Mouse (Mus musculus) forebrain, embryonic 11.5 days (tissue): ENCODE measurements around the gene Krt80. TPM values are rescaled to one million over a fixed set of nuclear protein-coding genes. Genes with fewer than 3 reads are reported as not detected.

Source experiments
- ATAC-seq: fragments of 200-750 bp; cut with Nextera tagmentation; replicated peaks from 2 replicates; pipeline ENCODE4 v1.8.0; 2017; ENCODE audit warnings: moderate TSS enrichment; ENCODE audit not compliant: low FRiP score
- DNase-seq: peaks from one replicate; pipeline ENCODE4 v3.0.0-alpha.2; 2017; ENCODE audit warnings: low spot score
- H3K27ac ChIP-seq: fragments of 300-500 bp; sonication (generic); 2 replicates; pipeline ENCODE4 v1.5.1; 2014; ENCODE audit warnings: low read depth, low read length
- H3K27me3 ChIP-seq: fragments of 300-500 bp; sonication (generic); 2 replicates; pipeline ENCODE4 v1.6.1; 2014; ENCODE audit warnings: mild to moderate bottlenecking, low read length, mixed read lengths; ENCODE audit not compliant: control insufficient read depth, insufficient read depth
- H3K36me3 ChIP-seq: fragments of 300-500 bp; sonication (generic); 2 replicates; pipeline ENCODE4 v1.6.1; 2014; ENCODE audit warnings: mild to moderate bottlenecking, low read length, moderate library complexity, mixed read lengths; ENCODE audit not compliant: control insufficient read depth, insufficient read depth
- H3K4me1 ChIP-seq: fragments of 300-500 bp; sonication (generic); replicated peaks from 2 replicates; pipeline ENCODE4 v1.6.1; 2014; ENCODE audit warnings: low read length, mixed read lengths; ENCODE audit not compliant: control insufficient read depth, insufficient read depth
- H3K4me2 ChIP-seq: fragments of 300-500 bp; sonication (generic); 2 replicates; pipeline ENCODE4 v1.6.1; 2014; ENCODE audit warnings: low read depth, mild to moderate bottlenecking, low read length, moderate library complexity, mixed read lengths; ENCODE audit not compliant: severe bottlenecking
- H3K4me3 ChIP-seq: fragments of 300-500 bp; sonication (generic); 2 replicates; pipeline ENCODE4 v1.5.1; 2014; ENCODE audit warnings: low read depth, low read length
- H3K9ac ChIP-seq: fragments of 300-500 bp; sonication (generic); 2 replicates; pipeline ENCODE4 v1.6.1; 2014; ENCODE audit warnings: low read length
- H3K9me3 ChIP-seq: fragments of 300-500 bp; sonication (generic); 2 replicates; pipeline ENCODE4 v1.6.1; 2016; ENCODE audit warnings: low read length, mixed read lengths; ENCODE audit not compliant: control insufficient read depth
- WGBS: fragments of 180-500 bp; shearing (Covaris S2); extraction: QIAGEN DNeasy Blood & Tissue Kit; methylation state at CpG from one replicate; pipeline ENCODE4 v1.1.7; 2014; 5-methylcytosine and 5-hydroxymethylcytosine counted together
- polyA plus RNA-seq: library from polyadenylated mRNA; unstranded; fragments of >200 nt; fragmentation: Nextera tagmentation; extraction: Ambion mirVana; gene quantifications from 2 replicates; pipeline ENCODE4 v1.2.1, GENCODE M21; 2014

Gene Krt80
- polyA plus RNA-seq, 1 experiment from 2014 or later = not detected

GRCm38 (mm10) chr15:101318889-101319765 lies 50.8 kb downstream of the Krt80 start:
- no peak overlapping the region for H3K4me2 ChIP-seq
- 72% methylated on average over 14 of the region's 14 CpGs for WGBS
- no peak overlapping the region for H3K4me3 ChIP-seq
- H3K9ac ChIP-seq = no peak overlapping the region
- no peaks in the 10 kb centered on the region for H3K27me3 ChIP-seq
- H3K27ac ChIP-seq = no peak overlapping the region
- no peaks in the 10 kb centered on the region for H3K36me3 ChIP-seq
- H3K9me3 ChIP-seq = no peaks in the 10 kb centered on the region
- no peak for ATAC-seq
- no peak for DNase-seq
- H3K4me1 ChIP-seq = no peaks in the 10 kb centered on the region

GRCm38 (mm10) chr15:101317814-101318500 lies 52.0 kb downstream of the Krt80 start:
- no peaks in the 10 kb centered on the region for H3K36me3 ChIP-seq
- no peaks in the 10 kb centered on the region for H3K9me3 ChIP-seq
- ATAC-seq (no peak), DNase-seq (no peak)
- no peak overlapping the region for H3K4me3 ChIP-seq
- H3K9ac ChIP-seq = no peak overlapping the region
- WGBS = 71% methylated on average over 2 of the region's 2 CpGs
- H3K4me1 ChIP-seq = no peaks in the 10 kb centered on the region
- no peak overlapping the region for H3K4me2 ChIP-seq
- no peak overlapping the region for H3K27ac ChIP-seq
- H3K27me3 ChIP-seq = no peaks in the 10 kb centered on the region

- no peak overlapping the region for H3K9ac ChIP-seq
- DNase-seq = no peak
- H3K4me1 ChIP-seq = no peaks in the 10 kb centered on the region
- no peaks in the 10 kb centered on the region for H3K9me3 ChIP-seq
- no peak overlapping the region for H3K27ac ChIP-seq
- 85% methylated on average over 18 of the region's 18 CpGs for WGBS
- ATAC-seq = no peak
- H3K27me3 ChIP-seq = no peaks in the 10 kb centered on the region
- no peak overlapping the region for H3K4me2 ChIP-seq
- no peaks in the 10 kb centered on the region for H3K36me3 ChIP-seq
- no peak overlapping the region for H3K4me3 ChIP-seq
Measured at GRCm38 (mm10) chr15:101316913-101317813, 52.8 kb downstream of the Krt80 start.

GRCm38 (mm10) chr15:101316279-101316912 lies 53.6 kb downstream of the Krt80 start:
- Histone ChIP-seq H3K4me1 (no peaks in the 10 kb centered on the region), H3K4me2 (0 out of 2 replicates have a peak overlapping the region, but pooled peaks have one; percentile 5), H3K9ac (no peak overlapping the region), H3K36me3 (no peaks in the 10 kb centered on the region), H3K27ac (no peak overlapping the region), H3K27me3 (no peaks in the 10 kb centered on the region), H3K9me3 (no peaks in the 10 kb centered on the region), H3K4me3 (no peak overlapping the region)
- DNase-seq (no peak), ATAC-seq (peak; percentile 34)
- 74% methylated on average over 13 of the region's 13 CpGs for WGBS

GRCm38 (mm10) chr15:101315832-101316231 lies 54.1 kb downstream of the Krt80 start:
- peak; percentile 93 for DNase-seq
- Histone ChIP-seq H3K4me3 (no peak overlapping the region), H3K9ac (no peak overlapping the region), H3K36me3 (no peaks in the 10 kb centered on the region), H3K27ac (no peak overlapping the region), H3K4me1 (no peaks in the 10 kb centered on the region), H3K9me3 (no peaks in the 10 kb centered on the region), H3K27me3 (no peaks in the 10 kb centered on the region), H3K4me2 (0 out of 2 replicates have a peak overlapping the region, but pooled peaks have one; percentile 5)
- 5% methylated on average over 11 of the region's 11 CpGs for WGBS
- ATAC-seq = peak; percentile 92

GRCm38 (mm10) chr15:101315378-101315777 lies 54.6 kb downstream of the Krt80 start:
- ATAC-seq = 0 out of 2 replicates have a peak, but pooled peaks have one; percentile 23
- Histone ChIP-seq H3K4me3 (no peak overlapping the region), H3K36me3 (no peaks in the 10 kb centered on the region), H3K4me2 (no peak overlapping the region), H3K27ac (no peak overlapping the region), H3K4me1 (no peaks in the 10 kb centered on the region), H3K27me3 (no peaks in the 10 kb centered on the region), H3K9me3 (no peaks in the 10 kb centered on the region), H3K9ac (no peak overlapping the region)
- WGBS = 86% methylated on average over 4 of the region's 4 CpGs
- no peak for DNase-seq

GRCm38 (mm10) chr15:101312006-101312405 lies 58.0 kb downstream of the Krt80 start:
- H3K4me1 ChIP-seq = no peaks in the 10 kb centered on the region
- WGBS = 85% methylated on average over 6 of the region's 6 CpGs
- no peaks in the 10 kb centered on the region for H3K27me3 ChIP-seq
- H3K9ac ChIP-seq = no peak overlapping the region
- H3K27ac ChIP-seq = no peak overlapping the region
- H3K36me3 ChIP-seq = no peaks in the 10 kb centered on the region
- no peak overlapping the region for H3K4me3 ChIP-seq
- H3K4me2 ChIP-seq = no peak overlapping the region
- ATAC-seq (no peak), DNase-seq (no peak)
- no peaks in the 10 kb centered on the region for H3K9me3 ChIP-seq
